Mouse (Mus musculus): ENCODE measurements around the gene Phlda1.
"Not testable (repeated sequence)": the region's sequence is repeated elsewhere in the genome, so short reads cannot be mapped to it uniquely, and the experiment has no call there.

The Phlda1 gene

GRCm38 (mm10) chr10:111506101-111506925 lies at the start of gene Phlda1:
Phlda1 (plus strand) TSS chr10:111506286.
- DNase-seq (ENCODE audit: low spot score in 2 of 2), result peak; percentile 93 to 94

- DNase-seq (ENCODE audit: low spot score in 2 of 2), result no peak
Observed at GRCm38 (mm10) chr10:111458088-111458487, 48.0 kb upstream of the Phlda1 start.

- no peak for DNase-seq (ENCODE audit: low spot score in 2 of 2)
Observed at GRCm38 (mm10) chr10:111459040-111459439, 47.0 kb upstream of the Phlda1 start.

GRCm38 (mm10) chr10:111459874-111460273 lies 46.2 kb upstream of the Phlda1 start:
- no peak for DNase-seq (ENCODE audit: low spot score in 2 of 2)

GRCm38 (mm10) chr10:111460381-111460780 lies 45.7 kb upstream of the Phlda1 start:
- peak in 1 of 2 experiments; percentile 8 for DNase-seq (ENCODE audit: low spot score in 2 of 2)

GRCm38 (mm10) chr10:111464833-111465232 lies 41.3 kb upstream of the Phlda1 start:
- no peak for DNase-seq (ENCODE audit: low spot score in 2 of 2)

GRCm38 (mm10) chr10:111465409-111465808 lies 40.7 kb upstream of the Phlda1 start:
- no peak for DNase-seq (ENCODE audit: low spot score in 2 of 2)

- DNase-seq (ENCODE audit: low spot score in 2 of 2), result no peak
Observed at GRCm38 (mm10) chr10:111471166-111471565, 34.9 kb upstream of the Phlda1 start.

- DNase-seq (ENCODE audit: low spot score in 2 of 2), result peak; percentile 96 to 98
Observed at GRCm38 (mm10) chr10:111472686-111473510, 33.2 kb upstream of the Phlda1 start, which contains the start of gene Nap1l1. Nap1l1 (plus strand) TSS chr10:111473223.

GRCm38 (mm10) chr10:111473511-111474371 lies 32.3 kb upstream of the Phlda1 start:
- DNase-seq (ENCODE audit: low spot score in 2 of 2), result peak; percentile 49 to 54

- DNase-seq (ENCODE audit: low spot score in 2 of 2), result no peak
Observed at GRCm38 (mm10) chr10:111476301-111476700, 29.8 kb upstream of the Phlda1 start.

GRCm38 (mm10) chr10:111476989-111477510 lies 29.0 kb upstream of the Phlda1 start:
- no peak for DNase-seq (ENCODE audit: low spot score in 2 of 2)

- DNase-seq (ENCODE audit: low spot score in 2 of 2), result no peak
Observed at GRCm38 (mm10) chr10:111479599-111479998, 26.5 kb upstream of the Phlda1 start.

GRCm38 (mm10) chr10:111482654-111483053 lies 23.4 kb upstream of the Phlda1 start:
- DNase-seq (ENCODE audit: low spot score in 2 of 2), result no peak

- no peak for DNase-seq (ENCODE audit: low spot score in 2 of 2)
Observed at GRCm38 (mm10) chr10:111484079-111484478, 22.0 kb upstream of the Phlda1 start.

- DNase-seq (ENCODE audit: low spot score in 2 of 2), result no peak
Observed at GRCm38 (mm10) chr10:111488793-111489192, 17.3 kb upstream of the Phlda1 start.

- not testable (repeated sequence) for DNase-seq (ENCODE audit: low spot score in 2 of 2)
Observed at GRCm38 (mm10) chr10:111490079-111490478, 16.0 kb upstream of the Phlda1 start.

- no peak for DNase-seq (ENCODE audit: low spot score in 2 of 2)
Observed at GRCm38 (mm10) chr10:111495888-111496287, 10.2 kb upstream of the Phlda1 start.

- DNase-seq (ENCODE audit: low spot score in 2 of 2), result no peak
Observed at GRCm38 (mm10) chr10:111499892-111500291, 6.2 kb upstream of the Phlda1 start.

GRCm38 (mm10) chr10:111503071-111503470 lies 3.0 kb upstream of the Phlda1 start:
- peak; percentile 65 to 85 for DNase-seq (ENCODE audit: low spot score in 2 of 2)

- DNase-seq (ENCODE audit: low spot score in 2 of 2), result no peak
Observed at GRCm38 (mm10) chr10:111503716-111504115, 2.4 kb upstream of the Phlda1 start.

All from thymus, postnatal 10 days (tissue).